Comparison of ENCODE assay signal across 8 mouse cellular contexts in the genomic region with DNA sequence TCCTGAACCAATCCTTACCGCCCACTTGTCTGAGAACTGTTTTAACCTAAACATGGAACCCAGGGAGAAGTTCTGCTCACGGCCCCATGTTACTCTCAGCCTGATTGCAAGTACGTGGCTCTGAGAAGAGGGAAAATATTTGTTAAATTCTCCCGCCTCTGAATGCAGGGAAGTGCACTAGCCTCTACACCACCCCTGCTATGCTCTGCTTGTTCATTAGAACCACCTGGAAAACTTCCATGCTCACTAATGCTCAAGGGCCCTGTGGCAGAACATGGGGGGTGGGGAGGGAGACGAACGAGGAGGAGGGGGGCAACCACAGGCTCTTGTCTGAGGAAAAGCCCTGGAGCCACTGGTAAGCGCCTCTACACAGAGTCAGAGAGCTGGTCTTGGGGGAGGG.
"Had no signal": no experiment of that assay in that cellular context is flagged by ENCODE, and none has a peak within 500 bp of the region (broad histone marks: within the 10 kb centered on the region; RNA-seq: fewer than 3 reads in every experiment).

No protein-coding gene starts in this region.

- H3K27me3 ChIP-seq: kidney, embryonic 15.5 days; liver, embryonic 15.5 days; lung, embryonic 15.5 days had no signal

- H3K27ac ChIP-seq: kidney, embryonic 15.5 days; liver, embryonic 12.5 days; liver, embryonic 15.5 days; lung, embryonic 15.5 days; stomach, postnatal 0 days had no signal

- H3K4me1 ChIP-seq: kidney, embryonic 15.5 days; lung, embryonic 15.5 days had no signal

- H3K9me3 ChIP-seq: kidney, embryonic 15.5 days; liver, embryonic 12.5 days; liver, embryonic 15.5 days; lung, embryonic 15.5 days had no signal

- H3K36me3 ChIP-seq: kidney, embryonic 15.5 days; liver, embryonic 12.5 days; liver, embryonic 15.5 days; lung, embryonic 15.5 days had no signal

- H3K4me3 ChIP-seq: kidney, embryonic 15.5 days; liver, embryonic 12.5 days; liver, embryonic 15.5 days; lung, embryonic 15.5 days had no signal

- DNase-seq: kidney, adult 11 months; layer of hippocampus, postnatal 36 days had no signal

- H3K4me2 ChIP-seq: kidney, embryonic 15.5 days; liver, embryonic 12.5 days; liver, embryonic 15.5 days; lung, embryonic 15.5 days; midbrain, embryonic 11.5 days had no signal

- H3K9ac ChIP-seq: kidney, embryonic 15.5 days; liver, embryonic 12.5 days; liver, embryonic 15.5 days; lung, embryonic 15.5 days had no signal
